Mouse (Mus musculus) G1E (cell line): ENCODE measurements around the gene Foxo3.

ENCODE experiments used
- CTCF ChIP-seq: IDR thresholded peaks from 2 replicates; pipeline ENCODE4 v1.5.1; 2012; ENCODE audit warnings: low read depth, low read length, inconsistent platforms, mixed read lengths
- GATA1 ChIP-seq: IDR thresholded peaks from 2 replicates; pipeline ENCODE4 v1.6.1; 2012; ENCODE audit warnings: borderline replicate concordance, low read length, inconsistent platforms, mixed read lengths
- GATA2 ChIP-seq: IDR thresholded peaks from 2 replicates; pipeline ENCODE4 v1.6.1; 2012; ENCODE audit warnings: low read depth, low read length, inconsistent platforms, borderline replicate concordance

GRCm38 (mm10) chr10:42297954-42298353, 21.4 kb upstream of the Foxo3 start:
- TF ChIP-seq CTCF (no peak; the same call in 1 of the 2 replicates), GATA1 (no peak), GATA2 (no peak)
